Mouse (Mus musculus) monocyte, adult 59 days (primary cell): ENCODE measurements around the gene Gm10718. TPM values are rescaled to one million over a fixed set of nuclear protein-coding genes. Genes with fewer than 3 reads are reported as not detected.

Experiments used
- total RNA-seq, 2 experiments: library from RNA; stranded (reverse); gene quantifications; one replicate each; pipeline ENCODE4 v1.2.4; 2023

The Gm10718 gene
- 1 to 10 TPM; 5.5 to 7.6 TPM for total RNA-seq

DNA sequence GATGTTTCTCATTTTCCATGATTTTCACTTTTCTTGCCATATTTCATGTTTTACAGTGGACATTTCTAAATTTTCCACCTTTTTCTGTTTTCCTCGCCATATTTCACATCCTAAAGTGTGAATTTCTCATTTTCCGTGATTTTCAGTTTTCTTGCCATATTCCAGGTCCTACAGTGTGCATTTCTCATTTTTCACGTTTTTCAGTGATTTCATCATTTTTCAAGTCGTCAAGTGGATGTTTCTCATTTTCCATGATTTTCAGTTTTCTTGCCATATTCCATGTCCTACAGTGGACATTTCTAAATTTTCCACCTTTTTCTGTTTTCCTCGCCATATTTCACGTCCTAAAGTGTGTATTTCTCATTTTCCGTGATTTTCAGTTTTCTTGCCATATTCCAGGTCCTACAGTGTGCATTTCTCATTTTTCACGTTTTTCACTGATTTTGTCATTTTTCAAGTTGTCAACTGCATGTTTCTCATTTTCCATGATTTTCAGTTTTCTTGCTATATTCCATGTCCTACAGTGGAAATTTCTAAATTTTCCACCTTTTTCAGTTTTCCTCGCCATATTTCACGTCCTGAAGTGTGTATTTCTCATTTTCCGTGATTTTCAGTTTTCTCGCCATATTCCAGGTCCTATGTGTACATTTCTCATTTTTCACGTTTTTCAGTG is at the start of gene Gm10718:
Gene Gm10718, plus strand, starts transcription at position 236 of the 673 bp plus-strand sequence.

GRCm38 (mm10) chr9:3000445-3000972 is 22.8 kb upstream of the Gm10718 start, which contains the start of gene Gm10722:
Gene Gm10722 (plus strand): TSS chr9:3000922.

DNA sequence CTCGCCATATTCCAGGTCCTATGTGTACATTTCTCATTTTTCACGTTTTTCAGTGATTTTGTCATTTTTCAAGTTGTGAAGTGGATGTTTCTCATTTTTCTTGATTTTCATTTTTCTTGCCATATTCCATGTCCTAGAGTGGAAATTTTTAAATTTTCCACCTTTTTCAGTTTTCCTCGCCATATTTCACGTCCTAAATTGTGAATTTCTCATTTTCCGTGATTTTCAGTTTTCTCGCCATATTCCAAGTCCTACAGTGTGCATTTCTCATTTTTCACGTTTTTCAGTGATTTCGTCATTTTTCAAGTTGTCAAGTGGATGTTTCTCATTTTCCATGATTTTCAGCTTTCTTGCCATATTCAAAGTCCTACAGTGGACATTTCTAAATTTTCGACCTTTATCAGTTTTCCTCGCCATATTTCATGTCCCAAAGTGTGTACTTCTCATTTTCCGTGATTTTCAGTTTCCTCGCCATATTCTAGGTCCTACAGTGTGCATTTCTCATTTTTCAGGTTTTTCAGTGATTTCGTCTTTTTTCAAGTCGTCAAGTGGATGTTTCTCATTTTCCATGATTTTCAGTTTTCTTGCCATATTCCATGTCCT is 20.5 kb upstream of the Gm10718 start, which contains the start of gene Gm11168:
Gene Gm11168, plus strand, starts transcription at position 553 of the 603 bp plus-strand sequence.

GRCm38 (mm10) chr9:3012733-3013279 is 10.5 kb upstream of the Gm10718 start, which contains the start of gene Gm10721:
Gene Gm10721 (plus strand): TSS chr9:3013140.

GRCm38 (mm10) chr9:3015354-3015753 is 8.0 kb upstream of the Gm10718 start, which contains the start of gene Gm10720:
Gene Gm10720 (plus strand): TSS chr9:3015654.

GRCm38 (mm10) chr9:3017108-3017507 is 6.2 kb upstream of the Gm10718 start, which contains the start of gene Gm10719:
Gene Gm10719 (plus strand): TSS chr9:3017408.

GRCm38 (mm10) chr9:3024912-3025467 is 1.6 kb downstream of the Gm10718 start, which contains the start of gene Gm10717:
Gene Gm10717 (plus strand): TSS chr9:3025417.

DNA sequence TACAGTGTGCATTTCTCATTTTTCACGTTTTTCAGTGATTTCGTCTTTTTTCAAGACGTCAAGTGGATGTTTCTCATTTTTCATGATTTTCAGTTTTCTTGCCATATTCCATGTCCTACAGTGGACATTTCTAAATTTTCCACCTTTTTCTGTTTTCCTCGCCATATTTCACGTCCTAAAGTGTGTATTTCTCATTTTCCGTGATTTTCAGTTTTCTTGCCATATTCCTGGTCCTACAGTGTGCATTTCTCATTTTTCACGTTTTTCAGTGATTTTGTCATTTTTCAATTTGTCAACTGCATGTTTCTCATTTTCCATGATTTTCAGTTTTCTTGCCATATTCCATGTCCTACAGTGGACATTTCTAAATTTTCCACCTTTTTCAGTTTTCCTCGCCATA is 11.0 kb downstream of the Gm10718 start, which contains the start of gene Gm17535:
Gene Gm17535, plus strand, starts transcription at position 301 of the 400 bp plus-strand sequence.

GRCm38 (mm10) chr9:3036577-3036976 is 13.2 kb downstream of the Gm10718 start, which contains the start of gene Gm10715:
Gene Gm10715 (plus strand): TSS chr9:3036877.

Other genes starting within 250 kb of the Gm10718 start
- gene Gm10722, start 22.6 kb upstream of the Gm10718 start, total RNA-seq, result not detected
- 1 to 10 TPM; 1.1 to 2.0 TPM for gene Gm11168, start 20.2 kb upstream of the Gm10718 start, total RNA-seq
- 1 to 10 TPM; 1.1 to 1.7 TPM for gene Gm10721, start 10.4 kb upstream of the Gm10718 start, total RNA-seq
- 1 to 10 TPM in 1 of 2 experiments, not detected in 1; 1.0 TPM for gene Gm10720, start 7.9 kb upstream of the Gm10718 start, total RNA-seq
- 1 to 10 TPM; 1.2 to 1.8 TPM for gene Gm10719, start 6.1 kb upstream of the Gm10718 start, total RNA-seq
- gene Gm10717, start 1.9 kb downstream of the Gm10718 start, total RNA-seq, result 1 to 10 TPM in 1 of 2 experiments, not detected in 1; 1.0 TPM
- not detected for gene Gm17535, start 11.1 kb downstream of the Gm10718 start, total RNA-seq
- gene Gm10715, start 13.3 kb downstream of the Gm10718 start, total RNA-seq, result not detected